Mouse (Mus musculus): Measurements from ENCODE around the gene Chd1l.

- no peak for TF ChIP-seq POLR2A (IDR thresholded peaks at IDR 0.05; ENCODE audit: insufficient read depth, low read depth, low read length)
- no peak for TF ChIP-seq CTCF (IDR thresholded peaks at IDR 0.05)
These were observed 87.9 kb downstream of the Chd1l start for GRCm38 (mm10) chr3:97521946-97522731.
